In the genomic region with DNA sequence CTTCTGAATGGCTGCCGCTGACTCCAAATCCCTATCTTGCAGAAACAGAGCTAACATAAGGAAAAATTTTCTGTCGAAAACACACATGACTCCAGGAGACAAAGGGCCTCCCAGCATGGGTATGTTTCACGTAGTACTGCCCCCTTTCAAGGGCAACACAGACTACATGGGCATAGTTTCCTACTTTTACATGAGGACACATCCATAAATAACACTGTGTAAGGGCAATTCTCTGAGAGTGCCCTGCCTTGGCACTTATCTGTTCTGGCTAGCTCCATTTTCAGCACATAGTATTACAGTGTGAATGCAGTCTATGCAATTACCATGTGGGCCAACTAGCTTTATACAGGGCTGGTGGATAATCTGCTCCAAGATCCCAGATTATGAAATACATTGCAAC, we compare ENCODE assay signal across 27 mouse cellular contexts.
A peak's percentile ranks its signal among the peaks of the same experiment; 100 is the strongest.
DNase-seq lines count a peak whose midpoint lies in the region; ATAC-seq and TF ChIP-seq lines count a peak whose summit lies in the region.
"Had no signal": no experiment of that assay in that cellular context is flagged by ENCODE, and none has a peak within 500 bp of the region (broad histone marks: within the 10 kb centered on the region; RNA-seq: fewer than 3 reads in every experiment).

No protein-coding gene starts in this region.

- H3K9me3 ChIP-seq in stomach, embryonic 16.5 days (replicated peaks; ENCODE audit: control insufficient read depth, low read length): no peaks in the 10 kb centered on the region
- no peaks in the 10 kb centered on the region for H3K9me3 ChIP-seq in stomach, postnatal 0 days (ENCODE audit: control insufficient read depth, low read length)
- H3K9me3 ChIP-seq in embryonic facial prominence, embryonic 10.5 days: no peaks in the 10 kb centered on the region
- H3K9me3 ChIP-seq: heart, embryonic 13.5 days; hindbrain, embryonic 10.5 days; hindbrain, embryonic 15.5 days; limb, embryonic 13.5 days; megakaryocyte, embryonic 14.5 days had no signal

- H3K36me3 ChIP-seq in stomach, embryonic 16.5 days (ENCODE audit: control insufficient read depth, insufficient read depth, low read length): no peaks in the 10 kb centered on the region
- no peaks in the 10 kb centered on the region for H3K36me3 ChIP-seq in stomach, postnatal 0 days (ENCODE audit: control insufficient read depth, insufficient read depth, low read length)
- H3K36me3 ChIP-seq in embryonic facial prominence, embryonic 10.5 days (replicated peaks): no peaks in the 10 kb centered on the region
- H3K36me3 ChIP-seq: heart, embryonic 13.5 days; hindbrain, embryonic 10.5 days; hindbrain, embryonic 15.5 days; limb, embryonic 13.5 days had no signal

- H3K4me3 ChIP-seq in stomach, embryonic 16.5 days (replicated peaks; ENCODE audit: low read length): no peak overlapping the region
- H3K4me3 ChIP-seq in stomach, postnatal 0 days (ENCODE audit: low read depth, low read length): no peak overlapping the region
- no peak overlapping the region for H3K4me3 ChIP-seq in embryonic facial prominence, embryonic 10.5 days
- H3K4me3 ChIP-seq: erythroblast, embryonic 14.5 days; heart, embryonic 13.5 days; hindbrain, embryonic 10.5 days; hindbrain, embryonic 15.5 days; layer of hippocampus, adult 2 months; limb, embryonic 13.5 days; megakaryocyte, embryonic 14.5 days had no signal

- no peak overlapping the region for H3K9ac ChIP-seq in stomach, embryonic 16.5 days (ENCODE audit: low read length)
- H3K9ac ChIP-seq in stomach, postnatal 0 days (ENCODE audit: low read length): no peak overlapping the region
- H3K9ac ChIP-seq: heart, embryonic 13.5 days; hindbrain, embryonic 15.5 days; limb, embryonic 13.5 days had no signal

- no peaks in the 10 kb centered on the region for H3K27me3 ChIP-seq in stomach, embryonic 16.5 days (ENCODE audit: control insufficient read depth, insufficient read depth, low read length)
- H3K27me3 ChIP-seq in stomach, postnatal 0 days (ENCODE audit: control insufficient read depth, insufficient read depth, low read length): no peaks in the 10 kb centered on the region
- no peaks in the 10 kb centered on the region for H3K27me3 ChIP-seq in embryonic facial prominence, embryonic 10.5 days (replicated peaks; ENCODE audit: low read depth, poor library complexity, severe bottlenecking)
- H3K27me3 ChIP-seq: heart, embryonic 13.5 days; hindbrain, embryonic 15.5 days; limb, embryonic 13.5 days; megakaryocyte, embryonic 14.5 days had no signal

- peak overlapping the region; percentile 2; the same call in 1 of the 2 replicates for H3K27ac ChIP-seq in stomach, embryonic 16.5 days (ENCODE audit: low read length)
- no peak overlapping the region for H3K27ac ChIP-seq in stomach, postnatal 0 days (replicated peaks)
- no peak overlapping the region for H3K27ac ChIP-seq in embryonic facial prominence, embryonic 10.5 days (replicated peaks)
- H3K27ac ChIP-seq: heart, embryonic 13.5 days; hindbrain, embryonic 10.5 days; hindbrain, embryonic 15.5 days; layer of hippocampus, adult 2 months; limb, embryonic 13.5 days had no signal

- peak; percentile 10 for DNase-seq in gastrocnemius, adult 18-20 months (ENCODE audit: low spot score)
- no peak for DNase-seq in gastrocnemius, adult 8-10 months (ENCODE audit: low spot score in 2 of 2)
- DNase-seq in heart, adult 9 months (ENCODE audit: low spot score in 2 of 2): peak; percentile 3 to 19
- no peak for DNase-seq in heart, adult 11 months
- no peak for DNase-seq in stomach, postnatal 0 days (ENCODE audit: low spot score)
- DNase-seq in heart, postnatal 4 days: peak; percentile 15
- no peak for DNase-seq in embryonic facial prominence, embryonic 10.5 days (ENCODE audit: low spot score)
- DNase-seq: adrenal gland, postnatal 36 days; B cell, adult 2 months; cerebellum, adult 18-20 months; cerebellum, postnatal 10 days; gastrocnemius, postnatal 14 days; kidney, adult 2 months; kidney, postnatal 36 days; lung, postnatal 4 days; midbrain, embryonic 14.5 days; thymus, postnatal 14 days had no signal

- no peak overlapping the region for H3K4me2 ChIP-seq in stomach, embryonic 16.5 days (ENCODE audit: low read depth, low read length)
- no peak overlapping the region for H3K4me2 ChIP-seq in stomach, postnatal 0 days (replicated peaks; ENCODE audit: low read depth)
- H3K4me2 ChIP-seq: heart, embryonic 13.5 days; hindbrain, embryonic 15.5 days; limb, embryonic 13.5 days; liver, embryonic 11.5 days had no signal

- no peaks in the 10 kb centered on the region for H3K4me1 ChIP-seq in stomach, embryonic 16.5 days (ENCODE audit: control insufficient read depth, insufficient read depth, low read length)
- H3K4me1 ChIP-seq in stomach, postnatal 0 days (replicated peaks; ENCODE audit: control insufficient read depth, insufficient read depth): no peaks in the 10 kb centered on the region
- no peaks in the 10 kb centered on the region for H3K4me1 ChIP-seq in embryonic facial prominence, embryonic 10.5 days
- H3K4me1 ChIP-seq: hindbrain, embryonic 10.5 days; hindbrain, embryonic 15.5 days; limb, embryonic 13.5 days had no signal

- 0 out of 2 replicates have a peak, but pooled peaks have one; percentile 25 for ATAC-seq in stomach, embryonic 16.5 days (ENCODE audit: insufficient read depth, low FRiP score)
- no peak for ATAC-seq in stomach, postnatal 0 days (ENCODE audit: low FRiP score, low TSS enrichment)
- ATAC-seq: inflammation-experienced regulatory T-cells, adult 6 months had no signal

- 41% methylated on average over 3 of the region's 3 CpGs for WGBS in stomach, embryonic 16.5 days
- 42% methylated on average over 3 of the region's 3 CpGs for WGBS in stomach, postnatal 0 days
- 93% methylated on average over 3 of the region's 3 CpGs for WGBS in embryonic facial prominence, embryonic 10.5 days

- TF ChIP-seq CTCF in stomach, postnatal 0 days (IDR thresholded peaks at IDR 0.05; ENCODE audit: low read depth): no peak

- TF ChIP-seq EP300 in stomach, postnatal 0 days (optimal IDR thresholded peaks at IDR 0.05): no peak

Comparison
In these comparisons a context has a peak if more than half of its experiments do, and no peak if none do; other contexts are left out.
1. DNase-seq: peak in gastrocnemius, adult 18-20 months (single experiment), heart, adult 9 months (2 of 2) and heart, postnatal 4 days (single experiment); none in gastrocnemius, adult 8-10 months (0 of 2), heart, adult 11 months (single experiment), stomach, postnatal 0 days (single experiment) and embryonic facial prominence, embryonic 10.5 days (single experiment).